Mouse (Mus musculus) erythroblast, embryonic 14.5 days (primary cell): Measurements from ENCODE around the gene Tyk2.

Source experiments
- GATA1 ChIP-seq: IDR thresholded peaks from 2 replicates; pipeline ENCODE4 v1.6.1; 2012; ENCODE audit warnings: low read length, inconsistent platforms, mixed read lengths
- TAL1 ChIP-seq: IDR thresholded peaks from 3 replicates; pipeline ENCODE4 v1.6.1; 2012; ENCODE audit warnings: low read length, inconsistent platforms, mixed read lengths

DNA sequence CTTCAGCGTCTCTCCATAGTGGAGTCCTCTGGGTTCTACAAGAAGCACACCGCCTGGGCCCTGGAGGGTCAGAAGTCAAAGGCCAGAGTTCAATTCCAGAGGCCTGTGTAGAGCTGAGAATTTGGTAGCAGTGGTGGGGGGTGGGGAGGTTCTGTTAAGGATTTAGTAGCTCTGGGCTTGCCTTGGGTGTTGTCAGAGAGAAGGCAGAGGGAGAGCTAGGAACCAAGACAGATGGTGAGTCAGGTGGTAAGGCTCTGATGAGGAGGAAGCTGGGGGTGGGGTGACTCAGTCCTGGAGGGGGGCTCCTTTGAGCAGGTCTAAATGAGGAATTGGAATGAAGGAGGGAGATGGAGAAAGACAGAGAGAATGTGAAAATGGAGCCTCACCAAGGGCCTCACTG is 68.1 kb downstream of the Tyk2 start:
- TF ChIP-seq GATA1, result no peak
- TF ChIP-seq TAL1, result no peak
